Mouse (Mus musculus): ENCODE data around the gene Cpne2.

The Cpne2 gene

DNA sequence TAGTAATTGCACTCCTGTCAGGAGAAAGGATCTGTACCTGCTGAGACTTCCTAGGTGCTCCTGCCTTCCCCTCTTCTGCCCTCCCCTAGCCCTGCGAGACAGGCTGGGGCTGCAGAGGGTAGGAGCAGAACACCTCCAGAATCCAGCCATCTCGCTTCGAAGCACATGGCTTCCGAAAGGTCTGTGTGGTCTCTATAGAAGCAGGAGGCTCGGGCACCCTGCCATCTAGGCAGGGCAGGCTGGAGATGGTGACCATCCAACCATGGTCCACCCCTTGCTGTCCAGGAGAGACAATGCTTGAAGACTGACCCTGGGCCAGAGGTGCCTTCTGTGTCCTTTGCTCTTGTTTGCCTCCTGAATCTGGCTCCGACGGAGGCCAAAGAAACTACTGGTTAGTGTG is 2.8 kb downstream of the Cpne2 start:
- no peak for DNase-seq (ENCODE audit: low read depth in 2 of 2, low spot score in 2 of 2)

DNA sequence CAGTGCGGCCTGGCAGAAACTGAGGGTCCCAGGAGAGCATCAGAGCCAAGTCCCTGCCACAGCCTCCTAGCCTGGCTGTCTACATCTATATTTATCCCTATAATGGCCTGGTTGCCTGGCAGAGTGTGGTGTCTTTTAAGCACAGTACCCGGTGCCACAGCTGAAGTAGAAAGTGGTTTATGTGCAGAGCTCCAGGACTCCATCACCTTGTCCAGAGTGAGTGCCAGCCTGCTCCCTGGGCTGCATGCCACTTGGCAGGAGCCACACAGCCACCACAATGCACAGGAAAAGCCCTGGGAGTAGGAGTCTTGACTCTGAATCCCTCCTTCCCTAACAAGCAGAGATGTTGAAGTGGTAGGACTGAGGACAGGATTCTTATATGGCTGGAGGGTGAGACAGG is 4.7 kb downstream of the Cpne2 start:
- no peak for DNase-seq (ENCODE audit: low read depth in 2 of 2, low spot score in 2 of 2)

DNA sequence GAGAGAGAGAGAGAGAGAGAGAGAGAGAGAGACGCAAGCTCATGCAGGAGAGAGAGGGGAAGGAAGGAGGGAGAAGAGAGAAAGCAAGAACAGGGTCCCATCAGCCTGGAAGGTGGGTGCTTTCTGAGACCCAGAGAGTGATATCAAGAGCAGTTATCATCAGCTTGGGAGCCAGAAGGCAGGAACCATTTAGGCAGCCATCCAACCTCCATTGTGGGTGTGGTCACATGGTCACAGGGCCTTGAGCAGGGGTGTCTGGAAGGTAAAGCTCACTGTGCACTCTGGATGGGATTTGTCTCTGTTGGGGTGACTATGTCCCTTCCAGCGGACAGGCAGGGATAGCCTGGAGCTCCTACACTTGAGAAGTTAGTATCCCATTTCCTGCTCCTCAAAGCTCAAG is 7.2 kb downstream of the Cpne2 start:
- DNase-seq (ENCODE audit: low read depth in 2 of 2, low spot score in 2 of 2): no peak

DNA sequence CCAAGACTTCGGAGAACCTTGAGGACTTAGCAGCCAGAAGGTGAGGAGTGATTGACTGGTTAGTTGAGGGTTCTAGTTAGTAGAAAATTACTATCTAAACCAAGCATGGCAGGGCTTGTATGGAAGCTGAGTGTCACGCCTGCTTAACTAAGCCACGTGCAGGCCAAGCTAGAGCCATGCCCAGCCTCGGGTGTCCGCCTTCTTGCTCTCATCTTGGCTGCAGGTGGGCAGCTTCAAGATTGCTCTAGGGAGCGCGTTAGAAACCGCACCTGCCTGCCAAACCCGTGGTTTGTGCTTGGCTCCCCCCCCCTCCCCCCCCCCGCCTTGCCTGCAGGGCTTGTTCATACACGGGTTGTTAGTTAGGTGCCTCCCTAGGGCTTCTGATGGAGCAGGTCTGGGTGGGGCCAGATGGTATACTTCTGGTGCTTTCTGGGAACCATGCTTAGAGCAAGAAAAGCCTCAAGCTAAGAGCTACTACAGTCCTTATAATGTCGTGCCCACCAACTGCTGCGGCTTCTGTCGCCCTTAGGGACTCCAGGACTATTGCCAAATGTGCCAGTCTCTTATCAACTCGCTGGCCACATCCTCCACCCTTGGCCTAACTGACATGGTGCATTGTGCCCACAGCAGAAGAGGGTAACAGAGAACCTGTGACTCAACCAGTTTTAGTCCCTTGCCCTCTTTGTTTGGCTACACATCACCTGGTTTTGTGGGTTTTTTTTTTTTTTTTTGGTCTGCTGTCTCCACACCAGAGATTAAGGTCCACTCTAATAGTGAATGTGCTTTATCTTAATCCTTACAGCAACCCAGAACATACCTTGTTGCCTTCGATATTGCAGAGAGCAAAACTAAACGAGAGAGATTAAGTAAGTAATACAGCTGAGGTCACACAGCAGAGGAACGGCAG is 8.4 kb downstream of the Cpne2 start:
- DNase-seq (ENCODE audit: low read depth in 2 of 2, low spot score in 2 of 2): no peak

DNA sequence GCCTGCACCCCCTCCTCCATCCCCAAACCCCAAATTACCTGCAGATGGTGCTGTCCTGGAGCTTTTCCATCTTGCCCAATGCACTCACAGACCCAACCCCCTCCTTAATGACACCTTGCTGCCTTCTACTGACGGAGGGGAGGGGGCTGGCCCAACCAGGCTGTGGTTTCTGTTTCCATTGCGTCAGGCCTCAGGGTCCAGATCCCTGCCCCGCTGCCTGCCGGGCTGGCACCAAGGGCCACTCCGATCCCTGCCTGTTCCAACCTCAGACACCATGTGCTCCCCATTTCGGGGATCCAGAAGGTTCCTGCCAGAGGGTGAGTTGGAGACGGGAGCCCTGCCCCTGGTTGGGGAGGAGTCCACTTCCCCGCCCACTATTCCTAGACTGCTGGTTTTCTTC is 11.2 kb downstream of the Cpne2 start:
- no peak for DNase-seq (ENCODE audit: low read depth in 2 of 2, low spot score in 2 of 2)

DNA sequence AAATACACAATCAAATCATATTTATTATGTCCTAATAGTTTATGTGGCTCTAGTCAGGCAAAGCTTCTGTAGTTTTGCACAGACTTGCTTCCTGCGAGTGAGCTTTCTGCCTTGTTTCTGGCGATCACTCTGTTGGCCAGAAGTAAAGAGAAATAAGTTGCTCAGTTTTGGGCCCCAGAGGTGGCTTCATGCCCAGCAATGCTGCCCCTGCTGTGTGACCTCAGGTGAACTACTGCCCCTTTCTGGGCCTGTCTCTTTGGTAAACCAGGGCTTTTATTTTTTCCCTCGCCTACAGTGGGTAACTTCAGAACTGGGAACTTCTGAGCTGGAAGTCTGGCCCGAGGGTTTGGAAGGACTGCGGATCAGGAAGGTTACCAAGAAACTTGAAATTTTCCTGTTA is 16.3 kb downstream of the Cpne2 start:
- no peak for DNase-seq (ENCODE audit: low read depth in 2 of 2, low spot score in 2 of 2)

DNA sequence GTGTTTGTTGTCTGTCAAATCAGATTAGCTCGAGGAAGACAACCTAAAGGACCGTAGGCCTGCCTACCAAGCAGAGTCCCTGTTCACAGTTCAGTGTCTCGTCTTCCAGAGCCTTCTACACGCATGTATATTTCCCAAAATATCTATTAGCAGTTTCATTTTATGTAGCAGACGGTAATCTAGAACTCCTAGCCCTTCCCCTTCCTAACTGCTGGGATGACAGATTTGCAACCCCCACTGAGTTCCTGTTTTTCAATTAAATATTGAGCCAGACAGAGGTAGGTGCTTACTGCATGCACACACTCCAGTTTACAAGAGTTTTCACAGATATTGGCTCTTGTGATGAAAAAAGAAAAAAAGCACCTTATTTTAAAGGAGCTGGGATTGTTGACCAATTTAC is 16.7 kb downstream of the Cpne2 start:
- no peak for DNase-seq (ENCODE audit: low read depth in 2 of 2, low spot score in 2 of 2)

DNA sequence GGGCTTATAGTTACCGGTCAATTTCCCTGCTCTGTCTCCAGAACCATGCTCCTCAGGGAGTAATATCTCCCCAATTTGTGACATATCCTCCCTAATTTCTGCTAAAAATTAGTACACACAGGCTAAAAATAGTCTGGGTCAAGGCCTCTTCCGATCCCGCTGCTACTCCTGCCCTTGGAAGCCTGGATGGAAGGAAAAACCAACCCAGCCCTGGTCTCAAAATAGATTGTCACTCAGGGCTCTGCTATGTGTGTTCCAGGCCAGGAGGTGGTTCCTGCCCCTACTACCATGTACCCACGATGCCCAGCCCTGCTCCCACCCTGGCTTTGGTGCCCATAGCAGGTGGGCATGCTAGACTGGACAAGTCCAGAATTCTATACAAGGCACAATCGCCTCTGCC is 17.2 kb downstream of the Cpne2 start:
- no peak for DNase-seq (ENCODE audit: low read depth in 2 of 2, low spot score in 2 of 2)

DNA sequence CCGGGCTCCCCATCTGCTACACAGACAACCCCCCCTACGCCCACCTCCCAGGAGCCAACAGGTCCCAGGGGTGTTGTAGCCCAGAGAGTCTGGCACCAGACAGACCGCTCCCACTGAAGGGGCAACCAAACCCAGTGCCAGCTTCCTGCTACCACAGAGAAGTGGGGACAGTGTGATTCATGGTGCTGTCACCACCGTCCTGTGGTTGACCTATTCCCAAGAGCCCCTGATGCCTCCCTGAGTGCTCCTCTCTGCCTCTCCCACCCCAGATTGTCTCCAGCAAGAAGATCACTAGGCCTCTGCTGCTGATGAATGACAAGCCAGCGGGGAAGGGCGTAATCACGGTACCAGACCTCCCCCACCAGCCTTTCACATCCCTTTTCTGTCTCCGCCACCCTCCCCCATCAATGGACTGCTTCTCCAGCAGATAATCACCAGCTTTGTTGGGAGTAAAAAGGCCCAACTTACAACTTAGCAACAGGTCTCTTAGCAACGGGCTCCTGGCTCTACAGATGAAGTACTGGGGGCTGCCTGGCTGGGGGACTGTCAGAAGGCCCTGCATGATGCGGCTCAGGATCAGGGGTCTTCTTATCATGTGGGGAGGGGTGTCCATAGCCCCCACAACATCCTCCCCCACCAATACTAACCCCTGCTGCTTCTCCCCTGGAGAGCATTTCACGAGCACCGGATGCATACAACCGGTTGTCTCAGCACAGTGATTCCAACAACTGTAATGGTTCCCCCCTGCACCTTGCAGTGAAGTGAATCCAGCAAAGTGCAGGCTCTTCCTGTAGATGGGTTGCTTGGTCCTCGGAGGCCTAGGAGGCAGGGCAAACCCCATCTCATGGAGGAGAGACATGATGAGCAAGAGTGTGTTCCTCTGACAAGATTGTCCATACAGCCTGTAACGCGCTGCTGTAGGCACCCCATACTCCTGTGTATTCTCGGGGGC is 19.0 kb downstream of the Cpne2 start:
- DNase-seq (ENCODE audit: low read depth in 2 of 2, low spot score in 2 of 2): no peak

DNA sequence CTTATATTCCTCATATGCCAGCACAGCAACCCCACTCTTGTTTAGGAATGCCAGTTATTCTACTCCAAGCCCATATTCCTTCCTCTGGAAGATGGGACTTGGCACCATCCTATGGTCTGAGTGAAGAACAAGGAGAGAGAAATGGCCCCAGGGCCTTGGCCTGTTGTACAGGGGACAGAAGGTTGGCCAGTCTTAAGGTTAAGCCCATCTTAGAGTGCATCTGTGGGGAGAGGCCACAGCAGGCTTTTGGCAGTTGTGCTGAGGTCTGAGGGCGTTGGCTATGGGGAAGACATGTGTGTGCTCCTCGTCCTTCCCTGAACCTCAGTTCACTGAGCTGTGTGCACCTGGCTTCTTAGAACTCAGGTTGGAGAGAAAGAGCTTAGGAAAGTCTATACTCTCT is 19.9 kb downstream of the Cpne2 start:
- DNase-seq (ENCODE audit: low read depth in 2 of 2, low spot score in 2 of 2): no peak

DNA sequence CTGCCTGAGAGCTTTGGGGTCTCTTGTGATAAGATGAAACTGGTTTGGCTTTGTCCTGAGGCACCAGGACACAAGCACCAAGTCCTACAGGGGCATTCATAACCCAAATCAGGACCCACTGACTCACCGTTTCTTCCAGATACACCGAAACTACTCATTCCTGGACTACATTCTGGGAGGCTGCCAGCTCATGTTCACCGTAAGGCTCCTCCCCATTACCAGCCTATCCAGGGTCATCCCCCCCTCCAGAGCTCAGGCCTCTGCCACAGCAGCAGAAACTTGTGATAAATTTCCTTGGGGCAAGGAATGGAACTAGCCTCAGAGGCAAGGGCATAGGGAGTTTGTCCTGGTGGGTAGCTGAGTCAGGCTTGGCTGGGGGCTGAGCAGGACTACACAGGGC is 24.5 kb downstream of the Cpne2 start:
- no peak for DNase-seq (ENCODE audit: low read depth in 2 of 2, low spot score in 2 of 2)

DNA sequence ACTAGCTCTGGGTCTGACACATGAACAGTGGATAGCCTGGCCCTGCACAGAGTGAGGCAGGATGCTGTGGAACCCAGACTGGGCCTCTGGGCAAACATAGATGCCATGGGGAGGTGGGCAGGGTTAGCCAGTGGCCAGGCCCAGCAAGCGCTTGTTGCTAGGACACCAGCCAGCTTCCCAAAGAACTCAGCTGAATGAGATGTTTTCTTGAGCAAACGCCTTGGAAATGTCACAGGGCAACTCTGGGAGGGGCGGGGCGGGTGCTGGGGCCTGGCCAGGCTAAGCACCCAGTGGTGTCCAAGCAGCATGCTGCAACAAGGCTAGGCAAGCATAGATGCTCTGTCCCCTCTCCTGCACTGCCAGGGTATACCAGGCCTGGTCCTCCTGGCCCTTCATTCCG is 28.5 kb downstream of the Cpne2 start:
- DNase-seq (ENCODE audit: low read depth in 2 of 2, low spot score in 2 of 2): no peak

DNA sequence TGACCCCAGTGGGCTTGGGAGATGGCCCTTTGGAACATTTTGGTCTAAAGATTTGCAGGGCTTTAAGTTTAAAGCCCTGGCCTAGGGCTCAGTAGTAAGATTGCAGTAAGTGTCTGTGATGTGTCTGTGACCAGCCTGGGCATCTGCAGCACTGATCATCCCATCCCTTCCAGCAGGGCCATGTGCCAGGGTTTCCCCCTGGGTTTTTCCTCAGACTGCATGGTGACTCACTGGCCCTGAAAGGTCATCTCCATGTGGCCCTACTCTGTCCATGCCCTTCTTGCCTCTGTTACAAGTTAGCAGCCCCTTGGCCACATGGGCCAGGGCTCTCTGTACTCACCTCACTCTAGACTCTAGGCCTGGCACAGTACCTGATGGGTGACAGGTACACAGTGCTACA is 31.6 kb downstream of the Cpne2 start:
- DNase-seq (ENCODE audit: low read depth in 2 of 2, low spot score in 2 of 2): no peak

DNA sequence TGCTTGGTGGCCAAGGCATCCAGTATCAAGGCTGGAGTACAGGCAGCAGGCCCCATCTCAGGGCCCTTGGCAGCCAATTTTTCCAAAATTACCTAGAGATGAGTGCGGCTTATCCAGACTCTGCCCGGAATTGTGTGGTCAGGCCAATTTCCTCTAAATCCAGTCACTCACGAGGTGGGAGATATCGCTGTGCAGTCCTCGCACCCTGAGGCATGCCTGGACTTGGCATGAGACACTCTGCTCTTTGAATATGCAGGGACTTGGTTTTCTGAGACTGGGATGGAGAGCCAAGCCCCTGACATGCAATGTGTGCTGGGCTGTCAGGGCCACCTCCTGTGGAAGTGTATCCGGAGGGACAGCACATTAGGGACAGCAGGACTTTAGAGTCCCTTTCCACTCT is 33.2 kb downstream of the Cpne2 start:
- DNase-seq (ENCODE audit: low read depth in 2 of 2, low spot score in 2 of 2): no peak

DNA sequence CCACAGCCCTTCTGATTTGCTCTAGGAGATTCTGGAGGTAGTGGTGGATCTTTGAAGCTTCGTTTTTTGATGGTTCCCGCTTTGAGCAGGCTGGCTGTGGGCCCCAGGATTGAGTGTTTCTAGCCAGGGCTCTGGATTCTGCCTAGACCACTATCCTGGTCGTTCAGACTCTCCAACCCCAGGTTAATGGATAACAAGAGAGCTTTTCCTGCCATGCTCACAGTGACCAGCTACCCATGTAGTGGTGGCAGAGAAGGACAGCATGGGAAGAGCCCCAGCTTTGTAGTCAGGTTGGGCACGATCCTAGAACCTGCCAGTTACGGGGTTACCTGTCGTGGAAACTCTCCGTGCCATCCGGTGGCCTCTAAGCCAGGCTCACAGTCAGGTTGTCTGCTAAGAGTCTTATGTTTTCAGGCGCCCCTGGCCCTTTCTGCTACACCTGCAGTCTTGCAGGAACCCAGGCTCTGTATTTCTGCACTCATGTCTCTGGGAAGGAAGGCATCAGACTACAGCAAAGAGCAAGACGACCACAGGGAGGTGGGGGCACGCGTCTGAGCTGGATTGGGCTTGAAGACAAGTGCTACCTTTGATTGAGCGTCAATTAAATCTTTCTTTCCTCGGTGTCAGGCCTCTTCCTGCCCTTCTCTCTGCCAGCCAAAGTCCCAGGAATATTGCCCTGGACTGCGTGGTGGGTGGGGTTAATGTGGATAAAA is 33.8 kb downstream of the Cpne2 start:
- DNase-seq (ENCODE audit: low read depth in 2 of 2, low spot score in 2 of 2): no peak

DNA sequence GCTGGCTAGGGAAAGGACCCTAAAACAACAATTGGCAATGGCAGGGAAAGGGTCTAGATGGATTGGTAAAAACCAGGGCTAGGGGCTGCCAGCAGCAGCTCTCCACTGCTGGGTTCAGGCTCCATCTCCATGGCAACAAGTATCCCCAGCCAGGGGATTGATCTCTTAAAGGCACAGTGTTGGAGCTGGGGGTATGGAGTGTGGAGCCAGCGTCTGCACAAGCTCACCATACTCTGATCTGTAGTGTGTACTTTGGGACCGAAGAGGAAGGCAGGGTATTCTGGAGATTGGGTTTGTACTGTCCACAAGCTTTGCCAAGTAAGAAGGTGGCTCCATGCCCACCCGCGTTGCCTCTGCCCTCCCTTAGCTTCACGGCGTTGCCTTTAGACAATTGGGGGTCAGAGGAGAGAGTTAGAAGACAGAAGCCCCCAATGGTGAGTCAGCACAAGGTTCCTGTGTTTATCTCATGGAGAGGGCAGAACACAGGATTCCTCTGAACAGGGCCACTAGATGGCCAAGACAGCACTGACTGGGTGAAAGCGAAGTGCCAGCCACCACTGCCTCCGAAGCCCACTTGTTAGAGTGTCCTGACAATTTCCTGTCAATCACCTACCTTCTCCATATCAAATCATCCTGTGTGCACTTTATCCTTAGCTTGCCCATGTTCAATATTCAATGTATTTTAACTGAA is 34.5 kb downstream of the Cpne2 start:
- DNase-seq (ENCODE audit: low read depth in 2 of 2, low spot score in 2 of 2): no peak

DNA sequence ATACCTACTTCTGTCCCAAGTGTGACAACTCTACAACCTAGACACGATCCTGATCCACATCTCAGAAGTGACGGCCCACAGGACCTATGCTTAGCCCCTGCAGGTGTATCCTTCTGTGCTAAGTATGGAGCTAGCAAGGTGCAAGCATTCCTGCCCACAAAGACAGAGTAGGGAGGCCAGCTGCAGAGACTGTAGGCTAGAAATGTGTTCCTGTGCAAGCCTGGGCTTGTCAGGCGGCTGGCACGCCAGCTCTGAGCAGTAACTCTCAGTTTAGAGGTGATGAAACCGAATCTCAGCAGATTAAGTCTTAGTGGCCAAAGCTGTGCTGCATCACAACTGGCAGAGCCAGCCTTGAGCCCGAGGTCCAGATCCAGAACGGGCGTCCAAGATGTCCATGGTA is 35.3 kb downstream of the Cpne2 start:
- no peak for DNase-seq (ENCODE audit: low read depth in 2 of 2, low spot score in 2 of 2)

DNA sequence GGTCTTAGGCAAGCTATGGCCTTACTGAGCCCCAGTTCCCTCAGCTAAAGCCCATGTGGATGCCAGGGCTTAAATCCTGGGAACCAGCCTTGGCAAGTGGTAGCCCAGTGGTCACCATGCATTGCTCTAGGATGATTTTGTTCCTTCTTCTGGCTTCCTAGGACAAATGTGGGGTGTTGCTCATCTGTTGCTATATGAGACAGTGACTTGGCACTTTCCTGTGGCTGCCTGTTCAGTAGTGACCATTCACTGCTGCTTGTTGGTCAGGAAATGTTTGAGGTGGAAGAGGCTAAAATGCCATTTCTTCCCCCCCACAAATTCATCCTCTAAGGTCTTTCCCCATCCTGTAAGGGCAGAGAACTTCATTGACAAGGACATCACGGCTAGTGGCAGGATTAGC is 36.6 kb downstream of the Cpne2 start:
- no peak for DNase-seq (ENCODE audit: low read depth in 2 of 2, low spot score in 2 of 2)

DNA sequence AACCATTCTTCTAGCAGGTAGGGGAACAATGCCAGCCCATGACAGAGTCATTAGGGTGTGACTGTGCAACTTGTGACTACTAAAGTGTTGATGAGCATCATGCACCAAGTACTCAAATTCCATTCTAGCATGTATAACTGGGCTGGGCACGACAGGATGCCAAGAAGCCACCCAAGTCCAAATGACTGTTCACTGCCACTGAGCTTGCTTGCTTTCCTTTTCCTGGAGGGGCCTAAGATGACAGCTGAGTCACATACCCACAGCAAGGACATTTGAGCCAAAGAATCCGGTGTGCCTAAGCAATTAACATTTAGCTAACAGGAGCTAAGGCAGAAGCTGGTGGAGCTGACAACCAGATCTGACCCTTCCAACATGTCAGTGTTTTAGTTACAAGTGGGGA is 39.1 kb downstream of the Cpne2 start:
- DNase-seq (ENCODE audit: low read depth in 2 of 2, low spot score in 2 of 2): no peak

DNA sequence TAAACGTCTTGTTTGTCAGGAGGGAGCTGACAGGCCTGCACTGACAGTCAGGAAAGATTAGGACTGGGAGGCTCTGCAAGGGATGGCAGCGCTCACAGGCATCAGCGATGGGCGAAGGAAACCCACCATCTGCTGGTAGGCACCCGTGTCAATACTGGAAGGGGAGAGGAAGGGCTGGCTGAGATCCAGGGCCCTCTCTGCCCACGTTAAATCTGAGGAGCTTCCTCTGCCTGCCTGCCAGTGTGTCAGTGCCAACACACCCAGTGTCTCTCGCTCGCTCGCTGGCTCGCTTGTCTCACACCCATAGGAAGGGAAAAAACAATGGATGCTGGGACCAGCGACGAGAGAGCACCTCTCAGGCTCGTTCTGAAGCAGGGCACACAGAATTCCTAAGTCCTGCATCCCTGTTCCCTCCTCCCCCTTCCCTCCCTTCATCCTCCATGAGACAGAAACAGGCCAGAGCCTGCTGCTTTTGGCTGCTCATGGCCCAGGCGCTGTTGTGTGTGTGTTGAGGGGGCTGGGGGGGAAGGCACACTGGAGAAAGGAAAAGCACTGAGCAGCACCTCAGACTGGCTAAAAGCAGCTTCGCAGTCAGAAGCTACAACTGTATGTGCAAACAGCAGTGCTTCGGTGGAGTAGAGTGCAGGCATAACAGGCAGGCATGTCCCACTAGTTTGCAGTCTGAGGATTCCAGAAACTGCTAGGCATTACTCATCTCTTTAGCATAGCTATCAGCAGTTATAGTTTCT is 41.5 kb downstream of the Cpne2 start:
- no peak for DNase-seq (ENCODE audit: low read depth in 2 of 2, low spot score in 2 of 2)
